In the genomic region with DNA sequence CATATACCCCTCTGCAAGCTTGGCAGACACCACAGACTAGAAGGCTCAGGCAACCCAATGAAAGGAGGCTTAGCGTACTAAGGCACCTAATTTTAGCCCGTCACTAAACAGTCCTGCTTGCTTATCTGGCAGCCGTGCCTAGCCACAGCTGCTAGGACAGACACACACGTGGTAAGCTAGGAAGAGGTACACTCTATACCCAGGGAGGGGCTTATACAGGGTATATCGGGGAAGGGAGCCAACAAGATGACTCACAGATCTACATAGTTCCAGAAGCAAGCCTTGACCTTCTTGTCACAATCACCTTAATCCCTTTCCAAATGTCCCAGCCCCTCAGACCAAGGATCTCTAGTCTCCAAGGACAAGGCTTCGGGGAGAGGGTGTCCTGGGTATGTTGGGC, we compare ENCODE assay signal across 13 mouse cellular contexts. TPM values are rescaled to one million over a fixed set of nuclear protein-coding genes. Genes with fewer than 3 reads are reported as not detected.
A peak's percentile ranks its signal among the peaks of the same experiment; 100 is the strongest.
DNase-seq lines count a peak whose midpoint lies in the region; ATAC-seq lines count a peak whose summit lies in the region.
"Had no signal": no experiment of that assay in that cellular context is flagged by ENCODE, and none has a peak within 500 bp of the region (broad histone marks: within the 10 kb centered on the region; RNA-seq: fewer than 3 reads in every experiment).

No protein-coding gene starts in this region.

- 0 out of 2 replicates have a peak, but pooled peaks cover 8% of the 10 kb centered on the region for H3K4me1 ChIP-seq in lung, embryonic 15.5 days
- H3K4me1 ChIP-seq in heart, embryonic 16.5 days (ENCODE audit: control insufficient read depth, insufficient read depth, low read length), result peaks cover 35% of the 10 kb centered on the region
- H3K4me1 ChIP-seq in stomach, embryonic 15.5 days, result peaks cover 6% of the 10 kb centered on the region; the same call in 1 of the 2 replicates

- DNase-seq in lung, postnatal 25 days (ENCODE audit: low spot score), result no peak
- DNase-seq in right cerebral cortex, postnatal 10 days (ENCODE audit: low spot score in 2 of 2), result no peak
- DNase-seq in left cerebral cortex, adult 9 months (ENCODE audit: low spot score in 2 of 2), result no peak
- DNase-seq: embryo, embryonic 11 days; lung, adult 2 months had no signal

- no peak overlapping the region for H3K4me3 ChIP-seq in lung, embryonic 15.5 days
- H3K4me3 ChIP-seq in heart, embryonic 16.5 days (ENCODE audit: low read length), result peak overlapping the region; percentile 35
- no peak overlapping the region for H3K4me3 ChIP-seq in stomach, embryonic 15.5 days (replicated peaks)
- H3K4me3 ChIP-seq: layer of hippocampus, adult 2 months had no signal

- H3K27me3 ChIP-seq in lung, embryonic 15.5 days, result no peaks in the 10 kb centered on the region
- no peaks in the 10 kb centered on the region for H3K27me3 ChIP-seq in heart, embryonic 16.5 days (ENCODE audit: control insufficient read depth, insufficient read depth, low read length)
- H3K27me3 ChIP-seq in stomach, embryonic 15.5 days (replicated peaks), result no peaks in the 10 kb centered on the region

- ATAC-seq in lung, embryonic 15.5 days (ENCODE audit: borderline replicate concordance, extremely low read depth, low FRiP score, low TSS enrichment), result peak; percentile 37; the same call in 1 of the 2 replicates
- 0 out of 2 replicates have a peak, but pooled peaks have one; percentile 48 for ATAC-seq in common myeloid progenitor, adult 5-6 weeks (replicated peaks; ENCODE audit: low read depth, poor library complexity, severe bottlenecking)
- ATAC-seq in heart, embryonic 16.5 days (replicated peaks; ENCODE audit: extremely low read depth, insufficient read depth, low FRiP score), result peak; percentile 97
- peak; percentile 50 for ATAC-seq in stomach, embryonic 15.5 days (ENCODE audit: insufficient read depth, low FRiP score, low read depth)
- ATAC-seq: forebrain, embryonic 16.5 days; hindbrain, embryonic 16.5 days had no signal

- no peak overlapping the region for H3K27ac ChIP-seq in lung, embryonic 15.5 days
- peak overlapping the region; percentile 98 for H3K27ac ChIP-seq in heart, embryonic 16.5 days (ENCODE audit: low read length)
- no peak overlapping the region for H3K27ac ChIP-seq in stomach, embryonic 15.5 days
- H3K27ac ChIP-seq: layer of hippocampus, adult 2 months had no signal

- WGBS in lung, embryonic 15.5 days, result 48% methylated on average over 6 of the region's 6 CpGs
- 25% methylated on average over 6 of the region's 6 CpGs for WGBS in heart, embryonic 16.5 days
- WGBS in stomach, embryonic 15.5 days, result 45% methylated on average over 6 of the region's 6 CpGs

- H3K9me3 ChIP-seq in lung, embryonic 15.5 days, result no peaks in the 10 kb centered on the region
- H3K9me3 ChIP-seq in heart, embryonic 16.5 days (replicated peaks; ENCODE audit: control insufficient read depth, low read length), result no peaks in the 10 kb centered on the region
- H3K9me3 ChIP-seq in stomach, embryonic 15.5 days, result no peaks in the 10 kb centered on the region
- H3K9me3 ChIP-seq: G1E had no signal

- no peak overlapping the region for H3K4me2 ChIP-seq in lung, embryonic 15.5 days
- peak overlapping the region; percentile 55 for H3K4me2 ChIP-seq in heart, embryonic 16.5 days (ENCODE audit: low read depth, low read length)
- no peak overlapping the region for H3K4me2 ChIP-seq in stomach, embryonic 15.5 days

- no peak overlapping the region for H3K9ac ChIP-seq in lung, embryonic 15.5 days
- peak overlapping the region; percentile 64 for H3K9ac ChIP-seq in heart, embryonic 16.5 days (ENCODE audit: low read length)
- H3K9ac ChIP-seq in stomach, embryonic 15.5 days, result no peak overlapping the region

- H3K36me3 ChIP-seq in lung, embryonic 15.5 days, result peaks cover 28% of the 10 kb centered on the region
- H3K36me3 ChIP-seq in heart, embryonic 16.5 days (ENCODE audit: control insufficient read depth, insufficient read depth), result peaks cover 38% of the 10 kb centered on the region
- H3K36me3 ChIP-seq in stomach, embryonic 15.5 days, result peaks cover 31% of the 10 kb centered on the region

RNA-seq across cellular contexts. Expression of a gene that starts 23.0 kb away (rescaled TPM):
- polyA plus RNA-seq in lung, embryonic 15.5 days (2015; fragmentation: Nextera tagmentation; extraction: Ambion mirVana), result 18.3 and 18.8 TPM in 2 replicates
- 24.5 and 26.5 TPM in 2 replicates for total RNA-seq in common myeloid progenitor, adult 5-6 weeks (2017)
- 58.0 and 64.4 TPM in 2 replicates for polyA plus RNA-seq in heart, embryonic 16.5 days (2015; fragmentation: Nextera tagmentation; extraction: Ambion mirVana)
- 23.5 and 24.6 TPM in 2 replicates for polyA plus RNA-seq in stomach, embryonic 15.5 days (2015; fragmentation: Nextera tagmentation; extraction: Ambion mirVana)

Comparison
In these comparisons a context has a peak if more than half of its experiments do, and no peak if none do; other contexts are left out.
1. ATAC-seq: peak in every context shown above with its lines; median percentile 97 in heart, embryonic 16.5 days; 50 in stomach, embryonic 15.5 days; 48 in common myeloid progenitor, adult 5-6 weeks; 37 in lung, embryonic 15.5 days.